Mouse (Mus musculus) liver, embryonic 14.5 days (tissue): ENCODE measurements around the gene Tff1.

Experiments
- CTCF ChIP-seq: IDR thresholded peaks from 2 replicates; pipeline ENCODE4 v1.5.1; 2016; ENCODE audit warnings: antibody characterized with exemption, low read depth, control low read depth
- EP300 ChIP-seq: IDR thresholded peaks from 2 replicates; pipeline ENCODE4 v1.6.1; 2016; ENCODE audit warnings: antibody characterized with exemption, low read depth

DNA sequence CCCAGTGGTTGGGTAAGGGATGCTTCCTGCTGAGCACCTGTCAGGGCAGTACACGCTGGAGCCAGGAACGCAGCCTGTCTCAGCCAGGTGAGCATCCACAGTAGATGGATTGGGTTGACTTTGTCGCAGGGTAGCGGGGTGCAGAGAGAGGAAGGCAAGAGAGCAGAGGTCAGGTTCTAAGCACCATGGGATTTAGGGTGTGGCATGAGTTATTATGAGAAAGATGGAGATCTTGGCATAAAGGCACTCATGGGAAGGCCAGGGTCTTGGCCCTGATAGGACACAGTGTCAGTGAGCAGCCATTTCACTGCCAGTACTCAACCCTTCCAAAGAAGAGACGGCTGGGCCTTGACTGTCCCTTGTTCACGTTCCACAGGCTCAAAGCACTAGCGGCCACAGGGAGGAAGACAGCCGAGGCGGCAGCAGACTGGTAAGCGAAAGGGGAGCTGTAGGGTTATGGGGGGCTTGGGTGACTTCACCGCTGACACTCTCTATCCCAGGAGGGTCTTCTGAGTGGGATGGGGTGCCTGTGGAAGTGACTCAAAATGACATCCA lies 44.4 kb upstream of the Tff1 start:
- TF ChIP-seq CTCF: no peak
- TF ChIP-seq EP300: no peak
